1 mouse cellular context compared by ENCODE assay signal in genomic region chr7:24082457-24083235, GRCm38 (mm10).
TF ChIP-seq lines count a peak whose summit lies in the region.

No protein-coding gene starts in this region.

TF ChIP-seq in CH12.LX, 34 proteins besides CTCF, POLR2A, EP300 and RAD21:
- TF ChIP-seq POLR2AphosphoS2 (IDR thresholded peaks at IDR 0.05; ENCODE audit: low read depth, low read length) (no peak), E2F4 (IDR thresholded peaks at IDR 0.05; ENCODE audit: insufficient replicate concordance, low read depth, low read length) (no peak), PAX5 (IDR thresholded peaks at IDR 0.05; ENCODE audit: low read length) (no peak)
